Mouse (Mus musculus) testis, adult 2 months (tissue): ENCODE measurements around the gene Bet1. TPM values are rescaled to one million over a fixed set of nuclear protein-coding genes. Genes with fewer than 3 reads are reported as not detected.

Experiments used
- H3K27ac ChIP-seq: fragments of 200-500 bp; 2 replicates; pipeline ENCODE4 v1.5.1; 2012; ENCODE audit warnings: low read depth, low read length; ENCODE audit not compliant: control insufficient read depth, insufficient read depth
- H3K27me3 ChIP-seq: fragments of 200-500 bp; 2 replicates; pipeline ENCODE4 v1.6.1; 2012; ENCODE audit warnings: mild to moderate bottlenecking, low read length, moderate library complexity; ENCODE audit not compliant: control insufficient read depth, insufficient read depth
- H3K36me3 ChIP-seq: fragments of 200-500 bp; 2 replicates; pipeline ENCODE4 v1.6.1; 2012; ENCODE audit warnings: mild to moderate bottlenecking, low read length; ENCODE audit not compliant: control insufficient read depth, insufficient read depth
- H3K4me1 ChIP-seq: fragments of 200-500 bp; 2 replicates; pipeline ENCODE4 v1.6.1; 2012; ENCODE audit warnings: low read length; ENCODE audit not compliant: control insufficient read depth, insufficient read depth
- H3K4me3 ChIP-seq: fragments of 200-500 bp; 2 replicates; pipeline ENCODE4 v1.5.1; 2012; ENCODE audit warnings: low read depth, mild to moderate bottlenecking, low read length, moderate library complexity, mixed read lengths; ENCODE audit not compliant: control insufficient read depth
- CTCF ChIP-seq: fragments of 200-500 bp; IDR thresholded peaks from 2 replicates; pipeline ENCODE4 v1.5.1; 2012; ENCODE audit warnings: low read depth, mild to moderate bottlenecking, inconsistent platforms, low read length, moderate library complexity; ENCODE audit not compliant: control insufficient read depth, insufficient read depth, insufficient replicate concordance
- POLR2A ChIP-seq: fragments of 200-500 bp; IDR thresholded peaks from 2 replicates; pipeline ENCODE4 v1.6.1; 2012; ENCODE audit warnings: low read depth, mild to moderate bottlenecking, inconsistent platforms, low read length, moderate library complexity; ENCODE audit not compliant: control insufficient read depth
- polyA plus RNA-seq: library from polyadenylated mRNA; depleted of rRNA; stranded (reverse); fragments of >200 nt; gene quantifications from 2 replicates; pipeline ENCODE4 v1.2.3, GENCODE M21; 2012; rRNA removed

Bet1 gene
- 33.9 and 36.2 TPM in 2 replicates for polyA plus RNA-seq

- H3K4me3 ChIP-seq, result peak within 1 kb of the TSS; percentile 97
- H3K27ac ChIP-seq, result peak within 1 kb of the TSS; percentile 88
- TF ChIP-seq CTCF (no peak), POLR2A (peak; percentile 43; the same call in 1 of the 2 replicates)
Measured at GRCm38 (mm10) chr6:4086663-4087454, at the start of gene Bet1. TSS of gene Bet1 (minus strand) at chr6:4086972.

GRCm38 (mm10) chr6:4132239-4132638, 45.5 kb upstream of the Bet1 start:
- H3K36me3 ChIP-seq, result no peaks in the 10 kb centered on the region
- no peaks in the 10 kb centered on the region for H3K27me3 ChIP-seq
- H3K4me1 ChIP-seq, result no peaks in the 10 kb centered on the region
- no peak overlapping the region for H3K4me3 ChIP-seq
- H3K27ac ChIP-seq, result no peak overlapping the region
- no peak for TF ChIP-seq POLR2A
- no peak for TF ChIP-seq CTCF

More at GRCm38 (mm10) chr6:4086663-4087454, at the start of gene Bet1:
- Histone ChIP-seq H3K27me3 (no peaks in the 10 kb centered on the region), H3K4me1 (no peaks in the 10 kb centered on the region), H3K36me3 (no peaks in the 10 kb centered on the region)

- Histone ChIP-seq H3K4me3 (no peak overlapping the region), H3K27ac (no peak overlapping the region), H3K36me3 (no peaks in the 10 kb centered on the region), H3K27me3 (no peaks in the 10 kb centered on the region), H3K4me1 (no peaks in the 10 kb centered on the region)
- TF ChIP-seq POLR2A, result no peak
- no peak for TF ChIP-seq CTCF
Measured at GRCm38 (mm10) chr6:4131149-4131548, 44.4 kb upstream of the Bet1 start.

GRCm38 (mm10) chr6:4118611-4119010, 31.8 kb upstream of the Bet1 start:
- TF ChIP-seq CTCF (no peak), POLR2A (no peak)
- H3K4me3 ChIP-seq, result no peak overlapping the region
- H3K36me3 ChIP-seq, result no peaks in the 10 kb centered on the region
- H3K4me1 ChIP-seq, result no peaks in the 10 kb centered on the region
- no peaks in the 10 kb centered on the region for H3K27me3 ChIP-seq
- no peak overlapping the region for H3K27ac ChIP-seq

- Histone ChIP-seq H3K4me1 (no peaks in the 10 kb centered on the region), H3K36me3 (no peaks in the 10 kb centered on the region), H3K27ac (no peak overlapping the region), H3K27me3 (no peaks in the 10 kb centered on the region), H3K4me3 (no peak overlapping the region)
- no peak for TF ChIP-seq CTCF
- TF ChIP-seq POLR2A, result no peak
Measured at GRCm38 (mm10) chr6:4090423-4090822, 3.7 kb upstream of the Bet1 start.

- no peak overlapping the region for H3K27ac ChIP-seq
- TF ChIP-seq CTCF (no peak), POLR2A (no peak)
- H3K27me3 ChIP-seq, result no peaks in the 10 kb centered on the region
- no peaks in the 10 kb centered on the region for H3K4me1 ChIP-seq
- H3K36me3 ChIP-seq, result no peaks in the 10 kb centered on the region
- no peak overlapping the region for H3K4me3 ChIP-seq
Measured at GRCm38 (mm10) chr6:4072281-4072680, 14.5 kb downstream of the Bet1 start.

GRCm38 (mm10) chr6:4069714-4070113, 17.1 kb downstream of the Bet1 start:
- Histone ChIP-seq H3K4me1 (no peaks in the 10 kb centered on the region), H3K27me3 (no peaks in the 10 kb centered on the region), H3K27ac (no peak overlapping the region), H3K36me3 (no peaks in the 10 kb centered on the region), H3K4me3 (no peak overlapping the region)
- TF ChIP-seq CTCF, result no peak
- TF ChIP-seq POLR2A, result no peak

- no peaks in the 10 kb centered on the region for H3K27me3 ChIP-seq
- TF ChIP-seq CTCF (no peak), POLR2A (no peak)
- H3K36me3 ChIP-seq, result no peaks in the 10 kb centered on the region
- no peak overlapping the region for H3K4me3 ChIP-seq
- H3K4me1 ChIP-seq, result no peaks in the 10 kb centered on the region
- no peak overlapping the region for H3K27ac ChIP-seq
Measured at GRCm38 (mm10) chr6:4054387-4054786, 32.4 kb downstream of the Bet1 start.
